Mouse (Mus musculus) CD4-positive, CD25-positive, alpha-beta regulatory T cell, adult 2 months (primary cell): ENCODE measurements around the gene Hsd17b2.

Source experiments
- DNase-seq: peaks from one replicate; pipeline ENCODE4 v3.0.0-alpha.2; 2012; ENCODE audit warnings: low read depth, low spot score

Gene Hsd17b2

DNA sequence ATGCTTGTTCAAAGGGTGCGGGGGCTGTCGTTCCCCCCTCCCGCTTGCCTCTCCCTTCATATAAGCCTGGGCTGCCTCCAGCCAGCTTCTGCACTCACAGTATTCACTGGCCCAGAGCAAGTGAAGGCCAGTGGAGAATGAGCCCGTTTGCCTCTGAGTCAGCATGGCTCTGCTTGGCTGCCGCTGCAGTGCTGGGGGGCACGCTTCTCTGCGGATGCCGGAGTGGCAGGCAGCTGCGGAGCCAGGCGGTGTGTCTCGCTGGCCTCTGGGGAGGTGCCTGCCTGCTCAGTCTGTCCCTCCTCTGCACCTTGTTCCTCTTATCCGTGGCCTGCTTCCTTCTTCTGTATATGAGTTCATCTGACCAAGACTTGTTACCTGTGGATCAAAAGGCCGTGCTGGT is at the start of gene Hsd17b2:
TSS of gene Hsd17b2 (plus strand) at position 46 of the 400 bp plus-strand sequence.
- DNase-seq: no peak

GRCm38 (mm10) chr8:117652318-117652717 is 49.4 kb upstream of the Hsd17b2 start:
- DNase-seq: no peak

DNA sequence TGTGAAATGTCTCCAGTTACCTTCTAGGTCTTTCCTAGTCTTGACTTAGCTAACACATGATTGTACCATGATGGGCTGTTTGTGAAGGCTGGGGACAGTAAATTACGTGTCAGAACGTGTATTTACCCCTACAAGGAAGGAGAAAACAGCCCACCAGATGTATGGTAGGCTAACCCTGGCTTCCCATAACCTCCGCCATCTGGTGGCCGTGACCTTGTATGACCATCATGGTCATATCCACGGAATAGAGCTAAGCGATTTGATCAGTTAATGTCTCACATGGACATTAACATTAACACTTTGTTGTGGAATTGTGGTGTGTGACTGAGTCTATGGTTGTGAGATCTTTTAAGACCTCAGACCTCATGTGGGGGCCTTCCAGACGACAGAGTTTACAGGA is 42.7 kb upstream of the Hsd17b2 start:
- no peak for DNase-seq

GRCm38 (mm10) chr8:117660358-117661031 is 41.2 kb upstream of the Hsd17b2 start:
- DNase-seq: no peak

- no peak for DNase-seq
Observed at GRCm38 (mm10) chr8:117667349-117668124, 34.2 kb upstream of the Hsd17b2 start.

- DNase-seq: no peak
Observed at GRCm38 (mm10) chr8:117670461-117670860, 31.2 kb upstream of the Hsd17b2 start.

GRCm38 (mm10) chr8:117672558-117672957 is 29.1 kb upstream of the Hsd17b2 start:
- DNase-seq: no peak

- DNase-seq: peak; percentile 74
Observed at GRCm38 (mm10) chr8:117673430-117673830, 28.3 kb upstream of the Hsd17b2 start, which contains the start of gene Sdr42e1. Sdr42e1 (minus strand) TSS chr8:117673689.

DNA sequence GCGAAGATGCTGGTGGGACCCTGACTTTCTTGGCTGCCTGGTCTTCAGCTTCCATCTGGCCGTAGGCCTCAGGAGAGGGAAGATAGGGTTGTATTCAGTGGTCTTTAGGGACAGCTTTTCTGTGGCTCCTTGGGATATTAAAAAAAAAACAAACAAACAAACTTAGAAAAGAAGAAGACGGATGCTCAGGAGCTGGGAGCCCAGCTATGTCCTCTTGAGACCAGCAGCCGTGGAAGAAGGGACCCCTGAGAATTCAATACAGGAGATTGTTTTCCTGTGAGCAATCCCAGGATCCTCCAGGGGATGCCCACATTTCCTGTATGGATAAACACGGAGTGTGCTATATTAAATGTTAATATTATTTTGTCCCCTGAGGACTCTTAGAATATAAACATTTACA is 26.5 kb upstream of the Hsd17b2 start:
- DNase-seq: no peak

GRCm38 (mm10) chr8:117676460-117676859 is 25.2 kb upstream of the Hsd17b2 start:
- DNase-seq: no peak

DNA sequence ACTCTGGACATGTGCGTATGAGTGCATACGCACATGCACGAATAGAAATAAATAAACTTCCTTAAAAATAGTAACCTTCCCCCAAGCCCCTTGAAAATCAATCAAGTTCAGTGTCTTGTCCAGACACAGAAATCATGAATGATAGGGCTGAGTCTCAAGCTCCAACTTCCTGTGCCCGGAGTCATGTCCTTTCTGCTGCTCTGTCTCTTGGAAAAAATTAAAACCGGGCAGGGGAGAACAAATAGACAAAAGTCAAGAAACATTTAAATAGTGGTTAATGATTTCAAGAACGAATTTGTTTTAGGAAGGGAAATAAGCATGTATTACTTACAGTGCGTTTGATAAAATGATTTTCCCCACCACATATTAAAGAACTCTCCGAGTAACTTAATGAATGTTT is 24.7 kb upstream of the Hsd17b2 start:
- no peak for DNase-seq

DNA sequence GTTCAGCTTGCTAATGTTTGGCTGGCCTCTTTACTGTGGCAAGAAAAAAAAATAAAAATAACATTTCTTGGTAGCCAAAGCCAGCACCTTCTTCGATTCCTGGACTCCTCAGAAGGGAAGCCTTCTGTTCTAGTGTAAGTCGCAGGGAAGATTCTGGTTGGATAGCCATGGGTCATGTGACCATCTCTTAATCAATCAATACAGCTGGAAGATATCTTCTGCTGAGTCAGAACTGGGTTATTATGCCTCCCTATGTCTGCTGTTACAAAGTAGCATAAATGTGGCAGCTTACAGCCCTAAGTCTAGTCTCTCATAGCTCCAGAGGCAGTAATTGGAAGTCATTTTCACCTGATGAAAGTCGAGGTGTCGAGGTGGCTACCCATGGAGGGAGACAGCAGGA is 23.1 kb upstream of the Hsd17b2 start:
- no peak for DNase-seq

DNA sequence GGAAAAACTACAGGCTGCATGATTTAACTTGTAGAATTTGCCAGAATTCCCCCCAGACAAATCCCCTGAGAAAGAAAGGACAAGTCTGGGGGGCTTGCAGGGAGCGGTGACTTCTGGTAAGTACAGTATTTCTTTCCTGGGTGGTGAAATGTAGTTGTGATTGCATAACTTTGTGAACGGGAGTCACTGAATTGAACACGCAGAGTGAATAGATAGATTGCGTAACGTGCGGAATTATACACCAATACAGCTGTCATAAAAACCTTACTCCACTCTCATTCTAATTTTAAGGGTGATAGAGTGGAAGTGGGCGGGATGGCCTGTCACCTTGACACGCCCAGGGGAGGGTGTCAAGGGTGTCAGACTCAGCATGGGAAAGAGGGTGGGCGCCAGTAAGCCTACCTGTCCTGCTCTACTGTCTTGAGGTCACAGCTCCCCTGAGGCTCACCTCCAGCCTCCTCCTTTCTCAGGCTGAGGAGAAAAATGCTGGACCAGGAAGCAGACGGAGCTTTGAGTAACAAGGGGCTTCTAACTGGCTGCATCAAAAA is 17.7 kb upstream of the Hsd17b2 start:
- no peak for DNase-seq

DNA sequence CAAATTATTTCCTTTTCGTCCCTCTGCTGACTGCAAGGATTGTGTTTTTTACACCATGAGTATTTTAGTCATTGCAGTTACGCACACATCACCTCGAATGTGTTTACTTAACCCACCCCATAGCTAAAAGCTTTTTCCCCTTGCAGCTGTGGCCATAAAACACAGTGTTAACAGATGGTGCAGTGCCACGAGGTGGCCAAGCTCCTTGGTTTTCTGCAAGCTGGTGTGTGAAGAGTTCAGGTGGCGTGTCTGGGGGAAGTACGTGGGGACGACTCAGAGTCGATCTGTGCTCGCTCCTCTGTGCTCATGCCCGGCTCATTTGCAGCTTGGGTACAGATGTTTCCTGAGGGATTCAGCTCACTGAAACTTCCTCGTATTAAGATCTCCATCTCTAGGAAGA is 17.2 kb upstream of the Hsd17b2 start:
- DNase-seq: no peak

- no peak for DNase-seq
Observed at GRCm38 (mm10) chr8:117687890-117688289, 13.8 kb upstream of the Hsd17b2 start.

DNA sequence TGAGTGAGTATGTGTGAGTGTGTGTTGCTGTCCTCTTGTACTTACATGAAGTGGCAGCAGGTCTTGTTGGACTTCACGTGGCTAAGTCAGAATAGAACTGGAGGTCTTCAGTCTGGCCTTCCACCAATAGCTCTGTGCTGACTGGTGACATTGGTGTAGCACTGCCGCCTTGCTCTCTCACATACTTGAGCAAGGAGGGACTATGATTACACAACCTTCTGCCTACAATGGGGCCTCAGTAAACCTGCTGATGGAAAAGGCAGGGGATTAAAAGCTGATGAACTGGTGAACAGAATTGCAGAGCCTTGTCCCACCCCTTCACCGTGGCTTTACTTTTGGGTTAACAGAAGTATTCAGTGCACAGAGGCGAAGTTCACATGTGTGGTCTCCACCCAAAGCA is 9.6 kb upstream of the Hsd17b2 start:
- no peak for DNase-seq

DNA sequence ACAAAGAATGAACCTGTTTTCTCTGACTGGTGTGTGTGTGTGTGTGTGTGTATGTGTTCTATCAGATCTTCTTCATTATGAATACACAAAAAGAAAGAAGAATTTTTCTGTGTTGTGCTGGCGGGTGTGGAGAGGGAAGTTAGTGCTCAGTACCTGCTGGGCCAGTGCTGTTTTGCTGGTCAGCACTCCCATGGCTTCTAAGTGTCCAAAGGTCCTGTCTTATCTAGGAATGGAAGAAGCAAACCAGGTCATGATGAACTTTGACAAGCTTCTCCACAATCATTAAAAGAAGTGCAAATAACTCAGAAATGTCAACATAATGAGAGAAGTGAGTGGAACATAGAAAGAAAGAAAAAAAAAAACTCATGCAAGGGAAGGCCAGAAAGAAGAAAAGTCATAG is 6.1 kb upstream of the Hsd17b2 start:
- no peak for DNase-seq

GRCm38 (mm10) chr8:117697248-117697647 is 4.5 kb upstream of the Hsd17b2 start:
- DNase-seq: peak; percentile 1

GRCm38 (mm10) chr8:117700699-117701098 is 1.0 kb upstream of the Hsd17b2 start:
- no peak for DNase-seq

- no peak for DNase-seq
Observed at GRCm38 (mm10) chr8:117701246-117701645, 458 bp upstream of the Hsd17b2 start.

- DNase-seq: no peak
Observed at GRCm38 (mm10) chr8:117702701-117703100, 997 bp downstream of the Hsd17b2 start.

DNA sequence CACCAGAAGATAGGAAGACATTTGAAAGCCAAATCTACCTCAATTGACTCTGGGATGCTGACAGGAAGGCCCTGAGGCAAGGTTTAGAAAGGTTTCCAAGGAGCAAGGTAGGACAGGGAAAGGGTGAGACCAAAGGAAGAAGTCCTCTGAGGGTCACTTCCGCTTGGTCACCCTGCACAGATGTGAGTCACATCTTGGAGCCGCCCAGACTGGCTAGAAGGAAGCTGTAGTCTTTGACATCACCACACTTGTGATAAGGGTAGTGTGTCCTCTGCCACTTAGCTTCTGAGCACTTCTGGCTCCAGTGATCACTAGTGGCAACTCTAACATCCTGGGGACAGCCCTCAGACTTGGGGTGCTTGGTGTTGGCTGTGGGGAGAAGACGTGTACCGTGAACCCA is 4.4 kb downstream of the Hsd17b2 start:
- no peak for DNase-seq

GRCm38 (mm10) chr8:117712226-117712625 is 10.5 kb downstream of the Hsd17b2 start:
- no peak for DNase-seq
